Mouse (Mus musculus) inflammation-experienced regulatory T-cells (primary cell): ENCODE measurements around the gene Zscan4e. TPM values are rescaled to one million over a fixed set of nuclear protein-coding genes. Genes with fewer than 3 reads are reported as not detected.

Source experiments
- polyA plus RNA-seq, 2 experiments: library from polyadenylated mRNA; unstranded; fragments of 100-300 nt; shearing (Covaris generic); gene quantifications; one replicate each; pipeline ENCODE4 v1.2.1; 2017

Gene Zscan4e
- under 1 TPM in 1 of 2 experiments, not detected in 1; 0.16 TPM for polyA plus RNA-seq

GRCm38 (mm10) chr7:11310582-11310981 lies at the start of gene Zscan4e:
Gene Zscan4e, minus strand, starts transcription at chr7:11310682.

Other genes starting within 250 kb of the Zscan4e start
- under 1 TPM in 1 of 2 experiments, not detected in 1; 0.14 TPM for gene Zscan4-ps1, start 241.0 kb downstream of the Zscan4e start, polyA plus RNA-seq
- gene Zscan4d, start 144.5 kb downstream of the Zscan4e start, polyA plus RNA-seq, result under 1 TPM in 1 of 2 experiments, not detected in 1; 0.61 TPM
- gene Zscan4f, start 87.2 kb upstream of the Zscan4e start, polyA plus RNA-seq, result 1 to 10 TPM in 1 of 2 experiments, not detected in 1; 1.5 TPM
- gene Zscan4-ps2, start 203.6 kb upstream of the Zscan4e start, polyA plus RNA-seq, result 1 to 10 TPM in 1 of 2 experiments, under 1 TPM in 1; 0.07 to 1.1 TPM